Mouse (Mus musculus): Measurements from ENCODE around the gene Jph3. TPM values are rescaled to one million over a fixed set of nuclear protein-coding genes. Genes with fewer than 3 reads are reported as not detected.
A peak's percentile ranks its signal among the peaks of the same experiment; 100 is the strongest.

The Jph3 gene
- polyA plus RNA-seq, 1 experiment: not detected

- H3K27me3 ChIP-seq (ENCODE audit: control insufficient read depth, insufficient read depth, insufficient read length): no peaks in the 10 kb centered on the region
- peaks cover 3% of the 10 kb centered on the region for H3K36me3 ChIP-seq (ENCODE audit: control insufficient read depth, insufficient read depth)
- no peak for TF ChIP-seq E2F4 (IDR thresholded peaks at IDR 0.05; ENCODE audit: insufficient read depth)
- no peak for TF ChIP-seq TCF3 (IDR thresholded peaks at IDR 0.05; ENCODE audit: insufficient read length, low read depth)
- TF ChIP-seq REST (IDR thresholded peaks at IDR 0.05; ENCODE audit: insufficient read depth, insufficient read length): no peak
- no peak for TF ChIP-seq TCF12 (IDR thresholded peaks at IDR 0.05; ENCODE audit: insufficient read depth, poor library complexity, severe bottlenecking)
- TF ChIP-seq POLR2A (IDR thresholded peaks at IDR 0.05; ENCODE audit: insufficient read length, low read depth): no peak
- TF ChIP-seq CEBPB (IDR thresholded peaks at IDR 0.05; ENCODE audit: insufficient read depth, poor library complexity, severe bottlenecking): no peak
- no peak for TF ChIP-seq MAX (IDR thresholded peaks at IDR 0.05; ENCODE audit: low read depth)
- no peak for TF ChIP-seq MYOD1 (IDR thresholded peaks at IDR 0.05; ENCODE audit: control insufficient read depth in 1 of 3, insufficient read length in 2 of 3, low read depth in 2 of 3)
- no peak for TF ChIP-seq SRF (IDR thresholded peaks at IDR 0.05; ENCODE audit: control insufficient read depth, insufficient read length, low read depth)
- TF ChIP-seq USF1 (IDR thresholded peaks at IDR 0.05; ENCODE audit: low read depth): no peak
- TF ChIP-seq POLR2AphosphoS2 (IDR thresholded peaks at IDR 0.05; ENCODE audit: insufficient read length, low read depth): no peak
- TF ChIP-seq MYOG (IDR thresholded peaks at IDR 0.05; ENCODE audit: control insufficient read depth in 1 of 3, insufficient read depth in 1 of 3, insufficient read length in 2 of 3, low read depth in 2 of 3): no peak
- no peak overlapping the region for H3ac ChIP-seq (ENCODE audit: control insufficient read depth, insufficient read length)
- no peak overlapping the region for H3K4me3 ChIP-seq
- peaks cover 8% of the 10 kb centered on the region for H3K79me2 ChIP-seq (ENCODE audit: control insufficient read depth, insufficient read depth)
- no peak overlapping the region for H3K4me2 ChIP-seq (ENCODE audit: low read depth)
These were observed 91.4 kb downstream of the Jph3 start for GRCm38 (mm10) chr8:121820840-121821239.

- Histone ChIP-seq H3K79me2 (ENCODE audit: control insufficient read depth, insufficient read depth) (peaks cover 8% of the 10 kb centered on the region), H3ac (ENCODE audit: control insufficient read depth, insufficient read length) (no peak overlapping the region), H3K4me2 (ENCODE audit: low read depth) (no peak overlapping the region), H3K4me3 (no peak overlapping the region), H3K27me3 (ENCODE audit: control insufficient read depth, insufficient read depth, insufficient read length) (no peaks in the 10 kb centered on the region), H3K36me3 (ENCODE audit: control insufficient read depth, insufficient read depth) (peaks cover 3% of the 10 kb centered on the region)
- TF ChIP-seq MYOG (IDR thresholded peaks at IDR 0.05; ENCODE audit: control insufficient read depth in 1 of 3, insufficient read depth in 1 of 3, insufficient read length in 2 of 3, low read depth in 2 of 3) (no peak), REST (IDR thresholded peaks at IDR 0.05; ENCODE audit: insufficient read depth, insufficient read length) (no peak), SRF (IDR thresholded peaks at IDR 0.05; ENCODE audit: control insufficient read depth, insufficient read length, low read depth) (no peak), MAX (IDR thresholded peaks at IDR 0.05; ENCODE audit: low read depth) (no peak), MYOD1 (IDR thresholded peaks at IDR 0.05; ENCODE audit: control insufficient read depth in 1 of 3, insufficient read length in 2 of 3, low read depth in 2 of 3) (no peak), CEBPB (IDR thresholded peaks at IDR 0.05; ENCODE audit: insufficient read depth, poor library complexity, severe bottlenecking) (no peak), TCF3 (IDR thresholded peaks at IDR 0.05; ENCODE audit: insufficient read length, low read depth) (no peak), E2F4 (IDR thresholded peaks at IDR 0.05; ENCODE audit: insufficient read depth) (no peak), USF1 (IDR thresholded peaks at IDR 0.05; ENCODE audit: low read depth) (no peak), POLR2A (IDR thresholded peaks at IDR 0.05; ENCODE audit: insufficient read length, low read depth) (no peak), TCF12 (IDR thresholded peaks at IDR 0.05; ENCODE audit: insufficient read depth, poor library complexity, severe bottlenecking) (no peak), POLR2AphosphoS2 (IDR thresholded peaks at IDR 0.05; ENCODE audit: insufficient read length, low read depth) (no peak)
These were observed 91.9 kb downstream of the Jph3 start for GRCm38 (mm10) chr8:121821320-121821719.

- H3K4me3 ChIP-seq: no peak overlapping the region
- H3ac ChIP-seq (ENCODE audit: control insufficient read depth, insufficient read length): no peak overlapping the region
- no peak for TF ChIP-seq E2F4 (IDR thresholded peaks at IDR 0.05; ENCODE audit: insufficient read depth)
- TF ChIP-seq POLR2A (IDR thresholded peaks at IDR 0.05; ENCODE audit: insufficient read length, low read depth): no peak
- no peak for TF ChIP-seq TCF12 (IDR thresholded peaks at IDR 0.05; ENCODE audit: insufficient read depth, poor library complexity, severe bottlenecking)
- no peak for TF ChIP-seq MAX (IDR thresholded peaks at IDR 0.05; ENCODE audit: low read depth)
- TF ChIP-seq MYOD1 (IDR thresholded peaks at IDR 0.05; ENCODE audit: control insufficient read depth in 1 of 3, insufficient read length in 2 of 3, low read depth in 2 of 3): no peak
- no peak for TF ChIP-seq TCF3 (IDR thresholded peaks at IDR 0.05; ENCODE audit: insufficient read length, low read depth)
- no peak for TF ChIP-seq SRF (IDR thresholded peaks at IDR 0.05; ENCODE audit: control insufficient read depth, insufficient read length, low read depth)
- no peak for TF ChIP-seq CEBPB (IDR thresholded peaks at IDR 0.05; ENCODE audit: insufficient read depth, poor library complexity, severe bottlenecking)
- no peak for TF ChIP-seq REST (IDR thresholded peaks at IDR 0.05; ENCODE audit: insufficient read depth, insufficient read length)
- TF ChIP-seq POLR2AphosphoS2 (IDR thresholded peaks at IDR 0.05; ENCODE audit: insufficient read length, low read depth): no peak
- H3K27me3 ChIP-seq (ENCODE audit: control insufficient read depth, insufficient read depth, insufficient read length): no peaks in the 10 kb centered on the region
- peaks cover 8% of the 10 kb centered on the region for H3K79me2 ChIP-seq (ENCODE audit: control insufficient read depth, insufficient read depth)
- H3K4me2 ChIP-seq (ENCODE audit: low read depth): no peak overlapping the region
- peaks cover 3% of the 10 kb centered on the region for H3K36me3 ChIP-seq (ENCODE audit: control insufficient read depth, insufficient read depth)
These were observed 92.3 kb downstream of the Jph3 start for GRCm38 (mm10) chr8:121821770-121822169.

- no peaks in the 10 kb centered on the region for H3K36me3 ChIP-seq (ENCODE audit: control insufficient read depth, insufficient read depth)
- TF ChIP-seq CEBPB (IDR thresholded peaks at IDR 0.05; ENCODE audit: insufficient read depth, poor library complexity, severe bottlenecking): no peak
- no peak for TF ChIP-seq POLR2A (IDR thresholded peaks at IDR 0.05; ENCODE audit: insufficient read length, low read depth)
- H3K79me2 ChIP-seq (ENCODE audit: control insufficient read depth, insufficient read depth): peaks cover 23% of the 10 kb centered on the region
- no peaks in the 10 kb centered on the region for H3K27me3 ChIP-seq (ENCODE audit: control insufficient read depth, insufficient read depth, insufficient read length)
- H3ac ChIP-seq (ENCODE audit: control insufficient read depth, insufficient read length): no peak overlapping the region
- H3K4me2 ChIP-seq (ENCODE audit: low read depth): peak overlapping the region; percentile 99
- peak overlapping the region; percentile 81 for H3K4me3 ChIP-seq
These were observed 98.3 kb downstream of the Jph3 start for GRCm38 (mm10) chr8:121827726-121828125.

- Histone ChIP-seq H3K4me2 (ENCODE audit: low read depth) (peak overlapping the region; percentile 99), H3K36me3 (ENCODE audit: control insufficient read depth, insufficient read depth) (no peaks in the 10 kb centered on the region), H3K27me3 (ENCODE audit: control insufficient read depth, insufficient read depth, insufficient read length) (no peaks in the 10 kb centered on the region), H3K4me3 (peak overlapping the region; percentile 81), H3ac (ENCODE audit: control insufficient read depth, insufficient read length) (peak overlapping the region; percentile 63), H3K79me2 (ENCODE audit: control insufficient read depth, insufficient read depth) (peaks cover 23% of the 10 kb centered on the region)
- TF ChIP-seq USF1 (IDR thresholded peaks at IDR 0.05; ENCODE audit: low read depth) (no peak), CEBPB (IDR thresholded peaks at IDR 0.05; ENCODE audit: insufficient read depth, poor library complexity, severe bottlenecking) (no peak), TCF12 (IDR thresholded peaks at IDR 0.05; ENCODE audit: insufficient read depth, poor library complexity, severe bottlenecking) (no peak), POLR2A (IDR thresholded peaks at IDR 0.05; ENCODE audit: insufficient read length, low read depth) (no peak), MYOG (IDR thresholded peaks at IDR 0.05; ENCODE audit: control insufficient read depth in 1 of 3, insufficient read depth in 1 of 3, insufficient read length in 2 of 3, low read depth in 2 of 3) (no peak), REST (IDR thresholded peaks at IDR 0.05; ENCODE audit: insufficient read depth, insufficient read length) (no peak), E2F4 (IDR thresholded peaks at IDR 0.05; ENCODE audit: insufficient read depth) (no peak), TCF3 (IDR thresholded peaks at IDR 0.05; ENCODE audit: insufficient read length, low read depth) (no peak), MYOD1 (IDR thresholded peaks at IDR 0.05; ENCODE audit: control insufficient read depth in 1 of 3, insufficient read length in 2 of 3, low read depth in 2 of 3) (no peak), SRF (IDR thresholded peaks at IDR 0.05; ENCODE audit: control insufficient read depth, insufficient read length, low read depth) (no peak), MAX (IDR thresholded peaks at IDR 0.05; ENCODE audit: low read depth) (no peak), POLR2AphosphoS2 (IDR thresholded peaks at IDR 0.05; ENCODE audit: insufficient read length, low read depth) (no peak)
These were observed 99.1 kb downstream of the Jph3 start for GRCm38 (mm10) chr8:121828376-121829023.
